Mouse (Mus musculus) forebrain, postnatal 0 days (tissue): ENCODE measurements at regions not wholly inside any gene's neighbourhood (a gene's known extent, or its start where the extent isn't known, plus 50 kb on each side); places are given as distances from the start of the nearest gene placed in this dataset.

Source experiments
- ATAC-seq: fragments of 200-750 bp; cut with Nextera tagmentation; 2 replicates; pipeline ENCODE4 v1.8.0; 2017; ENCODE audit warnings: mild to moderate bottlenecking, moderate library complexity
- DNase-seq: peaks from one replicate; pipeline ENCODE4 v3.0.0-alpha.2; 2015
- H3K27ac ChIP-seq: fragments of 300-500 bp; sonication (generic); 2 replicates; pipeline ENCODE4 v1.5.1; 2014; ENCODE audit warnings: low read depth, mild to moderate bottlenecking, antibody characterized with exemption, low read length, moderate library complexity, mixed read lengths
- H3K27me3 ChIP-seq: fragments of 300-500 bp; sonication (generic); 2 replicates; pipeline ENCODE4 v1.6.1; 2014; ENCODE audit warnings: mild to moderate bottlenecking, low read length, mixed read lengths; ENCODE audit not compliant: insufficient read depth
- H3K36me3 ChIP-seq: fragments of 300-500 bp; sonication (generic); 2 replicates; pipeline ENCODE4 v1.6.1; 2014; ENCODE audit warnings: mild to moderate bottlenecking, moderate library complexity; ENCODE audit not compliant: insufficient read depth
- H3K4me1 ChIP-seq: fragments of 300-500 bp; sonication (generic); 2 replicates; pipeline ENCODE4 v1.6.1; 2014; ENCODE audit warnings: antibody characterized with exemption; ENCODE audit not compliant: insufficient read depth
- H3K4me2 ChIP-seq: fragments of 300-500 bp; sonication (generic); 2 replicates; pipeline ENCODE4 v1.6.1; 2014; ENCODE audit warnings: low read depth, mild to moderate bottlenecking, moderate library complexity
- H3K4me3 ChIP-seq: fragments of 300-500 bp; sonication (generic); 2 replicates; pipeline ENCODE4 v1.5.1; 2014; ENCODE audit warnings: low read depth, low read length, mixed read lengths
- H3K9ac ChIP-seq: fragments of 300-500 bp; sonication (generic); 2 replicates; pipeline ENCODE4 v1.6.1; 2014; ENCODE audit warnings: mild to moderate bottlenecking
- H3K9me3 ChIP-seq: fragments of 300-500 bp; sonication (generic); 2 replicates; pipeline ENCODE4 v1.6.1; 2016; ENCODE audit warnings: low read length
- CTCF ChIP-seq: sonication (generic); IDR thresholded peaks from 2 replicates; pipeline ENCODE4 v1.5.1; 2016; ENCODE audit warnings: antibody characterized with exemption, control low read depth, low read depth
- WGBS: fragments of 180-500 bp; shearing (Covaris S2); extraction: QIAGEN DNeasy Blood & Tissue Kit; methylation state at CpG from one replicate; pipeline ENCODE4 v1.1.7; 2014; 5-methylcytosine and 5-hydroxymethylcytosine counted together

DNA sequence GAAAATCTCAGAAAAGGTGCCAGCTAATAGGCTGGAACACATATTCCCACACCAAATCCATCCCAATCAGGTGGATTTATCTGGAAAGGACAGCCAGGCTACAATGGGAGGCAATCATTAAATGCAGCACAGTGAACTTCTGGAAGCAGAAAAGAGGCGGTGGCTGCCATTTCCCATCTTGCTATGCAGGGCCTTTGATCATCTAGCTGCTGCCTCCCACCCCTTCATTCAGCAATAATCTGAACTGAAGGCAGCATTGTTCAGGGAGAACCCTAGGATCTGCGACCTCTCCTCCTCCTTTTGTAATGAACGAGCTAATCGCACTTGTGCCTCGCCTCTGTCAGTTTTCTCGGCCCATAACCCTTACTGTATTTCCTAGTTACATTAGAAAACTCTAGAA is 413.9 kb downstream of the Meis1 start:
- no peak for TF ChIP-seq CTCF
- H3K27me3 ChIP-seq, result no peaks in the 10 kb centered on the region
- no peaks in the 10 kb centered on the region for H3K36me3 ChIP-seq
- H3K4me2 ChIP-seq, result no peak overlapping the region
- no peak overlapping the region for H3K4me3 ChIP-seq
- ATAC-seq (no peak), DNase-seq (no peak)
- no peaks in the 10 kb centered on the region for H3K4me1 ChIP-seq
- 17% methylated on average over 6 of the region's 6 CpGs for WGBS
- H3K27ac ChIP-seq, result no peak overlapping the region
- H3K9ac ChIP-seq, result no peak overlapping the region
- no peaks in the 10 kb centered on the region for H3K9me3 ChIP-seq

- ATAC-seq, result no peak
- 77% methylated on average over 6 of the region's 6 CpGs for WGBS
- no peak overlapping the region for H3K4me2 ChIP-seq
- DNase-seq, result no peak
- no peak for TF ChIP-seq CTCF
- H3K9me3 ChIP-seq, result no peaks in the 10 kb centered on the region
- no peak overlapping the region for H3K4me3 ChIP-seq
- no peak overlapping the region for H3K9ac ChIP-seq
- no peaks in the 10 kb centered on the region for H3K36me3 ChIP-seq
- no peaks in the 10 kb centered on the region for H3K27me3 ChIP-seq
- no peaks in the 10 kb centered on the region for H3K4me1 ChIP-seq
- H3K27ac ChIP-seq, result no peak overlapping the region
Observed at GRCm38 (mm10) chr11:18601568-18602182, 417.1 kb downstream of the Meis1 start.

DNA sequence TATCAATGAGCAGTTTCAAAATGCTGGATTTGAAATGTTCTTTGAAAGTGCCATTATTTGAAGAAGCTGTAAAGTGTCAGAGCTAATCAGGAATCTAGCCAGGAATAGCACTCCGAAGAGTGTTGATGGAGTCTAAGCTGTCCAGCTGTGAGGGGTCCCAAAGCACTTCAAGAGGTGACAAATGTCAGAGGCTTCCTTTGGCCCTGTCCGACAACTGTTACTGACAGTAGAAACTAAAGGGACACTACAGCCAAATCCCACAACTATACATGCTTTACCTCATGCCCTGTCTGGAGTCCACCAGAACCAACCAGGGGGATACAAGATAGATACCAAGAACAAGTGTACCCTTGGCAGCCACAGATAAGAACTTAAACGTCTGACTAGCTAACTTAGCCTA is 420.4 kb downstream of the Meis1 start:
- no peaks in the 10 kb centered on the region for H3K4me1 ChIP-seq
- TF ChIP-seq CTCF, result no peak
- ATAC-seq (no peak), DNase-seq (no peak)
- H3K36me3 ChIP-seq, result no peaks in the 10 kb centered on the region
- no peaks in the 10 kb centered on the region for H3K27me3 ChIP-seq
- no peaks in the 10 kb centered on the region for H3K9me3 ChIP-seq
- H3K27ac ChIP-seq, result no peak overlapping the region
- no peak overlapping the region for H3K4me3 ChIP-seq
- no peak overlapping the region for H3K9ac ChIP-seq
- WGBS, result 85% methylated on average over 3 of the region's 3 CpGs
- H3K4me2 ChIP-seq, result no peak overlapping the region

DNA sequence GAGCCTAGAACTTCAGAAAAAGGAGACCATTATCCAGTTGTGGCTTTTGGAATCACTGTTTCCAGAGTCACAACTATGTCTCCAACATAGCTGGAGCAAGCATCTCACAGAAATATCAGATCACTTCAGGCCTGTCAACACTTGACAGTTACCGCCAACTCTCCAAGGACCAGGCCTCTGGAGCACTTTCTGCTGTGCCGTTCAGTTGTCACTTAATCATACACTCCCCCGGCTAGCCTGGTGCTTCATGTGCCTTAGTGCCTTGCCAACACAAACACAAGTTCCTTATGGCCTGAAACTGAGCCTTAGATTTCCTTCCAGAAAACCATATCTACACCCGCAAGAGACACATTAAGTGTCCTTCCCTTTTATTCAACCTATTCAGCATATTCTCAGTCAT is 421.8 kb downstream of the Meis1 start:
- DNase-seq (no peak), ATAC-seq (no peak)
- no peak for TF ChIP-seq CTCF
- H3K27me3 ChIP-seq, result no peaks in the 10 kb centered on the region
- H3K27ac ChIP-seq, result no peak overlapping the region
- no peaks in the 10 kb centered on the region for H3K4me1 ChIP-seq
- H3K9ac ChIP-seq, result no peak overlapping the region
- WGBS, result 84% methylated on average over 4 of the region's 4 CpGs
- no peak overlapping the region for H3K4me3 ChIP-seq
- no peak overlapping the region for H3K4me2 ChIP-seq
- no peaks in the 10 kb centered on the region for H3K36me3 ChIP-seq
- no peaks in the 10 kb centered on the region for H3K9me3 ChIP-seq

- TF ChIP-seq CTCF, result no peak
- H3K36me3 ChIP-seq, result no peaks in the 10 kb centered on the region
- H3K4me3 ChIP-seq, result no peak overlapping the region
- WGBS, result 97% methylated on average over 1 of the region's 1 CpGs
- H3K4me1 ChIP-seq, result no peaks in the 10 kb centered on the region
- no peak overlapping the region for H3K4me2 ChIP-seq
- H3K9ac ChIP-seq, result no peak overlapping the region
- H3K27me3 ChIP-seq, result no peaks in the 10 kb centered on the region; the same call in 1 of the 2 replicates
- DNase-seq (no peak), ATAC-seq (no peak)
- no peaks in the 10 kb centered on the region for H3K9me3 ChIP-seq
- H3K27ac ChIP-seq, result no peak overlapping the region
Observed at GRCm38 (mm10) chr11:18590487-18590886, 428.3 kb downstream of the Meis1 start.

DNA sequence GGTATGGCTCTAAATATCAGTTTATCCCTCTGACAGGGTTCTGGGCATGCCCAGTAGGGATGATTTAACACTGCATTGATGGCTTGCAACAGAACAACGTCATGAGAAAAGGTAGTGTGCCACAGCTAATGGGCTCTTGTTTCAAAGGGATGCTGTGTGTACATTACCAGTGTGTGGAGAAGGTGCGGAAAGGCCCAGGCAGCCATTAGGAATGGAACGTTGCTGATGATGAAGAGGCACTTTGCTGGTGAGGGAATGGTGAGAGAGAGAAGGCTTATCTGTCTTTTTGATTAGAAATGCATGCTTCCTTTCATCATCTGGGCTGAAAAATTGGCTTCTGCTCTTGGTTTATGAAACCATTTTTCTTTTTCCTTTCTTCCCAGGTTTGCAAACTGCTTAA is 432.3 kb downstream of the Meis1 start:
- H3K27me3 ChIP-seq, result no peaks in the 10 kb centered on the region; the same call in 1 of the 2 replicates
- ATAC-seq, result no peak
- WGBS, result 79% methylated on average over 3 of the region's 3 CpGs

GRCm38 (mm10) chr11:18585031-18585430 is 433.8 kb downstream of the Meis1 start:
- 61% methylated on average over 8 of the region's 8 CpGs for WGBS
- Histone ChIP-seq H3K27me3 (no peaks in the 10 kb centered on the region; the same call in 1 of the 2 replicates), H3K4me3 (no peak overlapping the region), H3K4me2 (no peak overlapping the region), H3K9ac (no peak overlapping the region), H3K4me1 (peaks cover 10% of the 10 kb centered on the region; the same call in 1 of the 2 replicates), H3K36me3 (no peaks in the 10 kb centered on the region), H3K27ac (no peak overlapping the region), H3K9me3 (no peaks in the 10 kb centered on the region)
- no peak for TF ChIP-seq CTCF
- ATAC-seq (no peak), DNase-seq (no peak)

More for the DNA sequence above, 432.3 kb downstream of the Meis1 start:
- no peaks in the 10 kb centered on the region for H3K36me3 ChIP-seq
- no peak for DNase-seq
- H3K9me3 ChIP-seq, result no peaks in the 10 kb centered on the region
- no peak overlapping the region for H3K9ac ChIP-seq
- TF ChIP-seq CTCF, result no peak
- H3K4me3 ChIP-seq, result no peak overlapping the region
- H3K27ac ChIP-seq, result no peak overlapping the region
- H3K4me1 ChIP-seq, result peaks cover 7% of the 10 kb centered on the region; the same call in 1 of the 2 replicates
- no peak overlapping the region for H3K4me2 ChIP-seq
